Mouse (Mus musculus) liver, embryonic 13.5 days (tissue): Measurements from ENCODE around the gene Col1a2. TPM values are rescaled to one million over a fixed set of nuclear protein-coding genes. Genes with fewer than 3 reads are reported as not detected.

Experiments used
- ATAC-seq: fragments of 200-750 bp; cut with Nextera tagmentation; 2 replicates; pipeline ENCODE4 v1.8.0; 2017; ENCODE audit warnings: low read depth, mild to moderate bottlenecking, moderate number of reproducible peaks, moderate library complexity
- DNase-seq: peaks from one replicate; pipeline ENCODE4 v3.0.0; 2022
- H3K27ac ChIP-seq: fragments of 300-500 bp; sonication (generic); 2 replicates; pipeline ENCODE4 v1.5.1; 2015; ENCODE audit warnings: moderate library complexity, mild to moderate bottlenecking, inconsistent platforms
- H3K27me3 ChIP-seq: fragments of 300-500 bp; sonication (generic); 2 replicates; pipeline ENCODE4 v1.6.1; 2015; ENCODE audit warnings: mild to moderate bottlenecking, inconsistent platforms
- H3K36me3 ChIP-seq: fragments of 300-500 bp; sonication (generic); 2 replicates; pipeline ENCODE4 v1.6.1; 2015; ENCODE audit warnings: mild to moderate bottlenecking, inconsistent platforms
- H3K4me1 ChIP-seq: fragments of 300-500 bp; sonication (generic); replicated peaks from 2 replicates; pipeline ENCODE4 v1.6.1; 2015; ENCODE audit warnings: inconsistent platforms
- H3K4me2 ChIP-seq: fragments of 300-500 bp; sonication (generic); 2 replicates; pipeline ENCODE4 v1.6.1; 2015; ENCODE audit warnings: inconsistent platforms, mild to moderate bottlenecking, moderate library complexity
- H3K4me3 ChIP-seq: fragments of 300-500 bp; sonication (generic); replicated peaks from 2 replicates; pipeline ENCODE4 v1.5.1; 2015; ENCODE audit warnings: mild to moderate bottlenecking, inconsistent platforms
- H3K9ac ChIP-seq: fragments of 300-500 bp; sonication (generic); 2 replicates; pipeline ENCODE4 v1.6.1; 2015; ENCODE audit warnings: mild to moderate bottlenecking, inconsistent platforms
- H3K9me3 ChIP-seq: fragments of 300-500 bp; sonication (generic); replicated peaks from 2 replicates; pipeline ENCODE4 v1.6.1; 2016; ENCODE audit warnings: inconsistent platforms
- WGBS: fragments of 180-500 bp; shearing (Covaris S2); methylation state at CpG from one replicate; pipeline ENCODE4 v1.1.7; 2015; ENCODE audit not compliant: insufficient replicate concordance; 5-methylcytosine and 5-hydroxymethylcytosine counted together
- polyA plus RNA-seq: library from polyadenylated mRNA; unstranded; fragments of >200 nt; fragmentation: Nextera tagmentation; extraction: Ambion mirVana; gene quantifications from 2 replicates; pipeline ENCODE4 v1.2.1, GENCODE M21; 2015

Gene Col1a2
- polyA plus RNA-seq, 1 experiment from 2014 or later, result 54.3 TPM

- Histone ChIP-seq H3K9ac (no peak overlapping the region), H3K9me3 (no peaks in the 10 kb centered on the region), H3K36me3 (no peaks in the 10 kb centered on the region), H3K4me2 (no peak overlapping the region), H3K4me1 (no peaks in the 10 kb centered on the region), H3K4me3 (no peak overlapping the region), H3K27ac (no peak overlapping the region), H3K27me3 (no peaks in the 10 kb centered on the region)
- WGBS, result 60% methylated on average over 3 of the region's 3 CpGs
- ATAC-seq (no peak), DNase-seq (no peak)
Measured at GRCm38 (mm10) chr6:4521031-4521430, 16.4 kb downstream of the Col1a2 start.

GRCm38 (mm10) chr6:4528439-4528838, 23.8 kb downstream of the Col1a2 start:
- no peaks in the 10 kb centered on the region for H3K9me3 ChIP-seq
- H3K27me3 ChIP-seq, result no peaks in the 10 kb centered on the region
- WGBS, result 74% methylated on average over 7 of the region's 7 CpGs
- no peak for ATAC-seq
- H3K4me3 ChIP-seq, result no peak overlapping the region
- no peak overlapping the region for H3K9ac ChIP-seq
- H3K4me1 ChIP-seq, result no peaks in the 10 kb centered on the region
- DNase-seq, result no peak
- H3K27ac ChIP-seq, result no peak overlapping the region
- no peaks in the 10 kb centered on the region for H3K36me3 ChIP-seq
- H3K4me2 ChIP-seq, result no peak overlapping the region

GRCm38 (mm10) chr6:4530986-4531385, 26.4 kb downstream of the Col1a2 start:
- no peaks in the 10 kb centered on the region for H3K9me3 ChIP-seq
- ATAC-seq (no peak), DNase-seq (no peak)
- H3K4me2 ChIP-seq, result no peak overlapping the region
- 60% methylated on average over 4 of the region's 4 CpGs for WGBS
- H3K27ac ChIP-seq, result no peak overlapping the region
- H3K4me1 ChIP-seq, result no peaks in the 10 kb centered on the region
- no peaks in the 10 kb centered on the region for H3K27me3 ChIP-seq
- H3K36me3 ChIP-seq, result no peaks in the 10 kb centered on the region
- H3K9ac ChIP-seq, result no peak overlapping the region
- H3K4me3 ChIP-seq, result no peak overlapping the region

- Histone ChIP-seq H3K36me3 (no peaks in the 10 kb centered on the region), H3K27me3 (no peaks in the 10 kb centered on the region), H3K4me1 (no peaks in the 10 kb centered on the region), H3K4me2 (no peak overlapping the region), H3K9ac (no peak overlapping the region), H3K4me3 (no peak overlapping the region), H3K27ac (no peak overlapping the region), H3K9me3 (no peaks in the 10 kb centered on the region)
- ATAC-seq (no peak), DNase-seq (no peak)
- WGBS, result 62% methylated on average over 1 of the region's 1 CpGs
Measured at GRCm38 (mm10) chr6:4532898-4533297, 28.3 kb downstream of the Col1a2 start.

- ATAC-seq, result no peak
- no peak overlapping the region for H3K9ac ChIP-seq
- no peak overlapping the region for H3K4me2 ChIP-seq
- H3K27ac ChIP-seq, result no peak overlapping the region
- no peaks in the 10 kb centered on the region for H3K36me3 ChIP-seq
- no peak for DNase-seq
- H3K4me3 ChIP-seq, result no peak overlapping the region
- H3K4me1 ChIP-seq, result no peaks in the 10 kb centered on the region
- H3K27me3 ChIP-seq, result no peaks in the 10 kb centered on the region
- 69% methylated on average over 8 of the region's 8 CpGs for WGBS
- H3K9me3 ChIP-seq, result no peaks in the 10 kb centered on the region
Measured at GRCm38 (mm10) chr6:4534462-4535079, 30.0 kb downstream of the Col1a2 start.

- Histone ChIP-seq H3K27ac (no peak overlapping the region), H3K9me3 (no peaks in the 10 kb centered on the region), H3K4me3 (no peak overlapping the region), H3K9ac (no peak overlapping the region), H3K4me2 (no peak overlapping the region), H3K27me3 (no peaks in the 10 kb centered on the region), H3K4me1 (no peaks in the 10 kb centered on the region), H3K36me3 (no peaks in the 10 kb centered on the region)
- ATAC-seq, result no peak
- DNase-seq, result no peak
- 68% methylated on average over 7 of the region's 7 CpGs for WGBS
Measured at GRCm38 (mm10) chr6:4541926-4542715, 37.5 kb downstream of the Col1a2 start.

- Histone ChIP-seq H3K9ac (no peak overlapping the region), H3K4me3 (no peak overlapping the region), H3K4me1 (no peaks in the 10 kb centered on the region), H3K27me3 (no peaks in the 10 kb centered on the region), H3K36me3 (no peaks in the 10 kb centered on the region), H3K9me3 (no peaks in the 10 kb centered on the region), H3K4me2 (no peak overlapping the region), H3K27ac (no peak overlapping the region)
- DNase-seq (peak; percentile 15), ATAC-seq (no peak)
- WGBS, result 29% methylated on average over 6 of the region's 6 CpGs
Measured at GRCm38 (mm10) chr6:4544554-4544953, 39.9 kb downstream of the Col1a2 start.

GRCm38 (mm10) chr6:4545727-4546126, 41.1 kb downstream of the Col1a2 start:
- H3K36me3 ChIP-seq, result no peaks in the 10 kb centered on the region
- WGBS, result 12% methylated on average over 8 of the region's 8 CpGs
- no peak overlapping the region for H3K9ac ChIP-seq
- H3K27me3 ChIP-seq, result no peaks in the 10 kb centered on the region
- no peak overlapping the region for H3K4me3 ChIP-seq
- no peaks in the 10 kb centered on the region; the same call in 1 of the 2 replicates for H3K4me1 ChIP-seq
- peak; percentile 4 for DNase-seq
- ATAC-seq, result no peak
- H3K9me3 ChIP-seq, result no peaks in the 10 kb centered on the region
- no peak overlapping the region for H3K27ac ChIP-seq
- H3K4me2 ChIP-seq, result no peak overlapping the region

GRCm38 (mm10) chr6:4548894-4549293, 44.3 kb downstream of the Col1a2 start:
- no peak overlapping the region for H3K27ac ChIP-seq
- no peaks in the 10 kb centered on the region; the same call in 1 of the 2 replicates for H3K4me1 ChIP-seq
- no peaks in the 10 kb centered on the region for H3K27me3 ChIP-seq
- no peak overlapping the region for H3K4me3 ChIP-seq
- H3K36me3 ChIP-seq, result no peaks in the 10 kb centered on the region
- no peak overlapping the region for H3K9ac ChIP-seq
- WGBS, result 55% methylated on average over 4 of the region's 4 CpGs
- no peak for ATAC-seq
- H3K4me2 ChIP-seq, result no peak overlapping the region
- DNase-seq, result no peak
- no peaks in the 10 kb centered on the region for H3K9me3 ChIP-seq

GRCm38 (mm10) chr6:4549846-4550548, 45.4 kb downstream of the Col1a2 start:
- Histone ChIP-seq H3K4me2 (no peak overlapping the region), H3K4me3 (no peak overlapping the region), H3K27ac (no peak overlapping the region), H3K9me3 (no peaks in the 10 kb centered on the region), H3K27me3 (no peaks in the 10 kb centered on the region), H3K4me1 (no peaks in the 10 kb centered on the region; the same call in 1 of the 2 replicates), H3K9ac (no peak overlapping the region), H3K36me3 (no peaks in the 10 kb centered on the region)
- DNase-seq (no peak), ATAC-seq (no peak)
- 43% methylated on average over 11 of the region's 11 CpGs for WGBS

GRCm38 (mm10) chr6:4550549-4550915, 45.9 kb downstream of the Col1a2 start:
- Histone ChIP-seq H3K36me3 (no peaks in the 10 kb centered on the region), H3K4me2 (no peak overlapping the region), H3K4me3 (no peak overlapping the region), H3K9me3 (no peaks in the 10 kb centered on the region), H3K27ac (no peak overlapping the region), H3K9ac (no peak overlapping the region), H3K4me1 (peaks cover 2% of the 10 kb centered on the region; the same call in 1 of the 2 replicates), H3K27me3 (no peaks in the 10 kb centered on the region)
- WGBS, result 58% methylated on average over 1 of the region's 1 CpGs
- no peak for ATAC-seq
- no peak for DNase-seq
